Mouse (Mus musculus): ENCODE data around the gene Stk39. TPM values are rescaled to one million over a fixed set of nuclear protein-coding genes. Genes with fewer than 3 reads are reported as not detected.

The Stk39 gene
- polyA plus RNA-seq, 1 experiment from 2014 or later = 30.2 TPM

- Histone ChIP-seq H3K4me1 (peaks cover 32% of the 10 kb centered on the region), H3K27ac (no peak overlapping the region), H3K4me3 (no peak overlapping the region), H3K36me3 (replicated peaks) (peaks cover 18% of the 10 kb centered on the region), H3K27me3 (ENCODE audit: poor library complexity, severe bottlenecking) (no peaks in the 10 kb centered on the region), H3K9me3 (peaks cover 5% of the 10 kb centered on the region; the same call in 1 of the 2 replicates)
- WGBS = 96% methylated on average over 5 of the region's 5 CpGs
- no peak for DNase-seq (ENCODE audit: extremely low spot score, low spot score)
Measured at GRCm38 (mm10) chr2:68412149-68412548, 59.9 kb downstream of the Stk39 start.

- Histone ChIP-seq H3K4me1 (peaks cover 42% of the 10 kb centered on the region), H3K27me3 (ENCODE audit: poor library complexity, severe bottlenecking) (no peaks in the 10 kb centered on the region), H3K4me3 (no peak overlapping the region), H3K27ac (peak overlapping the region; percentile 60), H3K9me3 (peaks cover 5% of the 10 kb centered on the region; the same call in 1 of the 2 replicates), H3K36me3 (replicated peaks) (peaks cover 11% of the 10 kb centered on the region; the same call in 1 of the 2 replicates)
- 90% methylated on average over 8 of the region's 8 CpGs for WGBS
- no peak for DNase-seq (ENCODE audit: extremely low spot score, low spot score)
Measured at GRCm38 (mm10) chr2:68411201-68411600, 60.9 kb downstream of the Stk39 start.

GRCm38 (mm10) chr2:68409640-68410215 is 62.3 kb downstream of the Stk39 start:
- 93% methylated on average over 12 of the region's 12 CpGs for WGBS
- no peaks in the 10 kb centered on the region for H3K27me3 ChIP-seq (ENCODE audit: poor library complexity, severe bottlenecking)
- H3K27ac ChIP-seq = no peak overlapping the region
- peaks cover 56% of the 10 kb centered on the region for H3K4me1 ChIP-seq
- DNase-seq (ENCODE audit: extremely low spot score, low spot score) = no peak
- H3K4me3 ChIP-seq = no peak overlapping the region
- H3K36me3 ChIP-seq (replicated peaks) = peaks cover 10% of the 10 kb centered on the region; the same call in 1 of the 2 replicates
- peaks cover 5% of the 10 kb centered on the region; the same call in 1 of the 2 replicates for H3K9me3 ChIP-seq

GRCm38 (mm10) chr2:68408271-68408980 is 63.6 kb downstream of the Stk39 start:
- Histone ChIP-seq H3K36me3 (replicated peaks) (peaks cover 3% of the 10 kb centered on the region; the same call in 1 of the 2 replicates), H3K4me3 (no peak overlapping the region), H3K27me3 (ENCODE audit: poor library complexity, severe bottlenecking) (no peaks in the 10 kb centered on the region), H3K9me3 (no peaks in the 10 kb centered on the region), H3K4me1 (peaks cover 69% of the 10 kb centered on the region), H3K27ac (peak overlapping the region; percentile 85)
- no peak for DNase-seq (ENCODE audit: extremely low spot score, low spot score)
- WGBS = 67% methylated on average over 17 of the region's 17 CpGs

GRCm38 (mm10) chr2:68407179-68407950 is 64.7 kb downstream of the Stk39 start:
- 49% methylated on average over 12 of the region's 12 CpGs for WGBS
- H3K4me3 ChIP-seq = no peak overlapping the region
- DNase-seq (ENCODE audit: extremely low spot score, low spot score) = no peak
- H3K4me1 ChIP-seq = peaks cover 78% of the 10 kb centered on the region
- peaks cover 3% of the 10 kb centered on the region; the same call in 1 of the 2 replicates for H3K36me3 ChIP-seq (replicated peaks)
- peak overlapping the region; percentile 85 for H3K27ac ChIP-seq
- no peaks in the 10 kb centered on the region for H3K27me3 ChIP-seq (ENCODE audit: poor library complexity, severe bottlenecking)
- no peaks in the 10 kb centered on the region for H3K9me3 ChIP-seq

GRCm38 (mm10) chr2:68406571-68407074 is 65.4 kb downstream of the Stk39 start:
- Histone ChIP-seq H3K4me3 (no peak overlapping the region), H3K4me1 (peaks cover 78% of the 10 kb centered on the region), H3K27ac (peak overlapping the region; percentile 85), H3K27me3 (ENCODE audit: poor library complexity, severe bottlenecking) (no peaks in the 10 kb centered on the region), H3K9me3 (no peaks in the 10 kb centered on the region), H3K36me3 (replicated peaks) (peaks cover 3% of the 10 kb centered on the region; the same call in 1 of the 2 replicates)
- WGBS = 23% methylated on average over 12 of the region's 12 CpGs
- DNase-seq (ENCODE audit: extremely low spot score, low spot score) = peak; percentile 29

GRCm38 (mm10) chr2:68405163-68405715 is 66.8 kb downstream of the Stk39 start:
- Histone ChIP-seq H3K36me3 (replicated peaks) (peaks cover 8% of the 10 kb centered on the region; the same call in 1 of the 2 replicates), H3K9me3 (no peaks in the 10 kb centered on the region), H3K27ac (peak overlapping the region; percentile 84), H3K4me1 (peaks cover 73% of the 10 kb centered on the region), H3K4me3 (peak overlapping the region; percentile 21; the same call in 1 of the 2 replicates), H3K27me3 (ENCODE audit: poor library complexity, severe bottlenecking) (no peaks in the 10 kb centered on the region)
- peak; percentile 51 for DNase-seq (ENCODE audit: extremely low spot score, low spot score)
- WGBS = 40% methylated on average over 16 of the region's 16 CpGs

GRCm38 (mm10) chr2:68404274-68405162 is 67.5 kb downstream of the Stk39 start:
- DNase-seq (ENCODE audit: extremely low spot score, low spot score) = peak; percentile 50
- peaks cover 74% of the 10 kb centered on the region for H3K4me1 ChIP-seq
- peak overlapping the region; percentile 21 for H3K4me3 ChIP-seq
- H3K27me3 ChIP-seq (ENCODE audit: poor library complexity, severe bottlenecking) = no peaks in the 10 kb centered on the region
- peak overlapping the region; percentile 84 for H3K27ac ChIP-seq
- H3K9me3 ChIP-seq = no peaks in the 10 kb centered on the region
- 29% methylated on average over 18 of the region's 18 CpGs for WGBS
- peaks cover 5% of the 10 kb centered on the region; the same call in 1 of the 2 replicates for H3K36me3 ChIP-seq (replicated peaks)

- Histone ChIP-seq H3K4me1 (no peaks in the 10 kb centered on the region), H3K9me3 (no peaks in the 10 kb centered on the region), H3K36me3 (replicated peaks) (peaks cover 68% of the 10 kb centered on the region), H3K4me3 (no peak overlapping the region), H3K27me3 (ENCODE audit: poor library complexity, severe bottlenecking) (no peaks in the 10 kb centered on the region), H3K27ac (no peak overlapping the region)
- DNase-seq (ENCODE audit: extremely low spot score, low spot score) = no peak
- 91% methylated on average over 13 of the region's 13 CpGs for WGBS
Measured at GRCm38 (mm10) chr2:68393611-68394549, 78.2 kb downstream of the Stk39 start.

GRCm38 (mm10) chr2:68387824-68388582 is 84.1 kb downstream of the Stk39 start:
- peaks cover 58% of the 10 kb centered on the region for H3K36me3 ChIP-seq (replicated peaks)
- H3K27me3 ChIP-seq (ENCODE audit: poor library complexity, severe bottlenecking) = no peaks in the 10 kb centered on the region
- H3K4me3 ChIP-seq = no peak overlapping the region
- H3K27ac ChIP-seq = no peak overlapping the region
- DNase-seq (ENCODE audit: extremely low spot score, low spot score) = no peak
- peaks cover 25% of the 10 kb centered on the region for H3K4me1 ChIP-seq
- 93% methylated on average over 14 of the region's 14 CpGs for WGBS
- H3K9me3 ChIP-seq = no peaks in the 10 kb centered on the region

Measured in forebrain, embryonic 10.5 days (tissue).